Mouse (Mus musculus): ENCODE results near the gene Cysltr2. TPM values are rescaled to one million over a fixed set of nuclear protein-coding genes. Genes with fewer than 3 reads are reported as not detected.

Gene Cysltr2
- 2.6 and 3.8 TPM in 2 replicates for polyA plus RNA-seq (2012; rRNA removed)

- Histone ChIP-seq H3K4me1 (ENCODE audit: control insufficient read depth, insufficient read depth, low read length) (no peaks in the 10 kb centered on the region), H3K36me3 (ENCODE audit: control insufficient read depth, insufficient read depth, low read length) (no peaks in the 10 kb centered on the region), H3K27me3 (replicated peaks; ENCODE audit: control insufficient read depth, insufficient read depth, low read length) (no peaks in the 10 kb centered on the region), H3K27ac (ENCODE audit: insufficient read depth, low read depth, low read length) (no peak within 1 kb of the TSS), H3K4me3 (ENCODE audit: insufficient read depth, low read depth, low read length) (peak within 1 kb of the TSS; percentile 4; the same call in 1 of the 2 replicates)
- 61% methylated on average over 6 of the region's 6 CpGs for WGBS
- no peak for TF ChIP-seq POLR2A (IDR thresholded peaks at IDR 0.05; ENCODE audit: low read depth, low read length)
- no peak for TF ChIP-seq CTCF (conservative IDR thresholded peaks at IDR 0.05; ENCODE audit: insufficient read depth, insufficient read length, low read depth, low read length)
- DNase-seq: peak; percentile 36
These were observed at the start of gene Cysltr2 for GRCm38 (mm10) chr14:73048937-73049336. Cysltr2 (minus strand) TSS chr14:73049114.

GRCm38 (mm10) chr14:73094802-73095550 is 46.1 kb upstream of the Cysltr2 start:
- H3K4me3 ChIP-seq (ENCODE audit: insufficient read depth, low read depth, low read length): no peak overlapping the region
- no peaks in the 10 kb centered on the region for H3K36me3 ChIP-seq (ENCODE audit: control insufficient read depth, insufficient read depth, low read length)
- WGBS: 50% methylated on average over 13 of the region's 13 CpGs
- H3K4me1 ChIP-seq (ENCODE audit: control insufficient read depth, insufficient read depth, low read length): no peaks in the 10 kb centered on the region
- peak; percentile 71 for DNase-seq
- H3K27me3 ChIP-seq (replicated peaks; ENCODE audit: control insufficient read depth, insufficient read depth, low read length): no peaks in the 10 kb centered on the region
- no peak overlapping the region for H3K27ac ChIP-seq (ENCODE audit: insufficient read depth, low read depth, low read length)
- TF ChIP-seq CTCF (conservative IDR thresholded peaks at IDR 0.05; ENCODE audit: insufficient read depth, insufficient read length, low read depth, low read length) (no peak), POLR2A (IDR thresholded peaks at IDR 0.05; ENCODE audit: low read depth, low read length) (no peak)

GRCm38 (mm10) chr14:73092871-73093270 is 44.0 kb upstream of the Cysltr2 start:
- no peak for DNase-seq
- no peaks in the 10 kb centered on the region for H3K27me3 ChIP-seq (replicated peaks; ENCODE audit: control insufficient read depth, insufficient read depth, low read length)
- H3K27ac ChIP-seq (ENCODE audit: insufficient read depth, low read depth, low read length): no peak overlapping the region
- no peak for TF ChIP-seq POLR2A (IDR thresholded peaks at IDR 0.05; ENCODE audit: low read depth, low read length)
- no peak for TF ChIP-seq CTCF (conservative IDR thresholded peaks at IDR 0.05; ENCODE audit: insufficient read depth, insufficient read length, low read depth, low read length)
- H3K36me3 ChIP-seq (ENCODE audit: control insufficient read depth, insufficient read depth, low read length): no peaks in the 10 kb centered on the region
- H3K4me1 ChIP-seq (ENCODE audit: control insufficient read depth, insufficient read depth, low read length): no peaks in the 10 kb centered on the region
- 86% methylated on average over 3 of the region's 3 CpGs for WGBS
- no peak overlapping the region for H3K4me3 ChIP-seq (ENCODE audit: insufficient read depth, low read depth, low read length)

GRCm38 (mm10) chr14:73088224-73088623 is 39.3 kb upstream of the Cysltr2 start:
- H3K36me3 ChIP-seq (ENCODE audit: control insufficient read depth, insufficient read depth, low read length): no peaks in the 10 kb centered on the region
- H3K4me1 ChIP-seq (ENCODE audit: control insufficient read depth, insufficient read depth, low read length): no peaks in the 10 kb centered on the region
- DNase-seq: no peak
- no peak overlapping the region for H3K4me3 ChIP-seq (ENCODE audit: insufficient read depth, low read depth, low read length)
- no peak overlapping the region for H3K27ac ChIP-seq (ENCODE audit: insufficient read depth, low read depth, low read length)
- no peaks in the 10 kb centered on the region for H3K27me3 ChIP-seq (replicated peaks; ENCODE audit: control insufficient read depth, insufficient read depth, low read length)
- TF ChIP-seq POLR2A (IDR thresholded peaks at IDR 0.05; ENCODE audit: low read depth, low read length): no peak
- TF ChIP-seq CTCF (conservative IDR thresholded peaks at IDR 0.05; ENCODE audit: insufficient read depth, insufficient read length, low read depth, low read length): no peak
- WGBS: 93% methylated on average over 1 of the region's 1 CpGs

GRCm38 (mm10) chr14:73087746-73088145 is 38.8 kb upstream of the Cysltr2 start:
- Histone ChIP-seq H3K27ac (ENCODE audit: insufficient read depth, low read depth, low read length) (no peak overlapping the region), H3K4me1 (ENCODE audit: control insufficient read depth, insufficient read depth, low read length) (no peaks in the 10 kb centered on the region), H3K36me3 (ENCODE audit: control insufficient read depth, insufficient read depth, low read length) (no peaks in the 10 kb centered on the region), H3K4me3 (ENCODE audit: insufficient read depth, low read depth, low read length) (no peak overlapping the region), H3K27me3 (replicated peaks; ENCODE audit: control insufficient read depth, insufficient read depth, low read length) (no peaks in the 10 kb centered on the region)
- 83% methylated on average over 5 of the region's 5 CpGs for WGBS
- no peak for DNase-seq
- no peak for TF ChIP-seq CTCF (conservative IDR thresholded peaks at IDR 0.05; ENCODE audit: insufficient read depth, insufficient read length, low read depth, low read length)

- H3K36me3 ChIP-seq (ENCODE audit: control insufficient read depth, insufficient read depth, low read length): no peaks in the 10 kb centered on the region
- TF ChIP-seq CTCF (conservative IDR thresholded peaks at IDR 0.05; ENCODE audit: insufficient read depth, insufficient read length, low read depth, low read length): no peak
- TF ChIP-seq POLR2A (IDR thresholded peaks at IDR 0.05; ENCODE audit: low read depth, low read length): no peak
- H3K27me3 ChIP-seq (replicated peaks; ENCODE audit: control insufficient read depth, insufficient read depth, low read length): no peaks in the 10 kb centered on the region
- H3K27ac ChIP-seq (ENCODE audit: insufficient read depth, low read depth, low read length): no peak overlapping the region
- 80% methylated on average over 5 of the region's 5 CpGs for whole genome bisulfite sequencing
- no peaks in the 10 kb centered on the region for H3K4me1 ChIP-seq (ENCODE audit: control insufficient read depth, insufficient read depth, low read length)
- no peak for DNase-seq
- H3K4me3 ChIP-seq (ENCODE audit: insufficient read depth, low read depth, low read length): no peak overlapping the region
These were observed 38.3 kb upstream of the Cysltr2 start for GRCm38 (mm10) chr14:73087247-73087646.

GRCm38 (mm10) chr14:73086425-73086824 is 37.5 kb upstream of the Cysltr2 start:
- TF ChIP-seq CTCF (conservative IDR thresholded peaks at IDR 0.05; ENCODE audit: insufficient read depth, insufficient read length, low read depth, low read length) (no peak), POLR2A (IDR thresholded peaks at IDR 0.05; ENCODE audit: low read depth, low read length) (no peak)
- DNase-seq: no peak
- 64% methylated on average over 3 of the region's 3 CpGs for WGBS
- Histone ChIP-seq H3K4me1 (ENCODE audit: control insufficient read depth, insufficient read depth, low read length) (no peaks in the 10 kb centered on the region), H3K27ac (ENCODE audit: insufficient read depth, low read depth, low read length) (no peak overlapping the region), H3K4me3 (ENCODE audit: insufficient read depth, low read depth, low read length) (no peak overlapping the region), H3K27me3 (replicated peaks; ENCODE audit: control insufficient read depth, insufficient read depth, low read length) (no peaks in the 10 kb centered on the region), H3K36me3 (ENCODE audit: control insufficient read depth, insufficient read depth, low read length) (no peaks in the 10 kb centered on the region)

All from kidney, adult 2 months (tissue).